Mouse (Mus musculus) frontal cortex, postnatal 14 days (tissue): ENCODE measurements around the gene Glyctk.

Experiments used
- DNase-seq, 2 experiments: peaks; one replicate each; pipeline ENCODE4 v3.0.0; 2022; ENCODE audit warnings: low spot score in 2 of 2

Glyctk gene

GRCm38 (mm10) chr9:106158037-106158491 is at the start of gene Glyctk:
Gene Glyctk, minus strand, starts transcription at chr9:106158138.
- DNase-seq, result no peak

DNA sequence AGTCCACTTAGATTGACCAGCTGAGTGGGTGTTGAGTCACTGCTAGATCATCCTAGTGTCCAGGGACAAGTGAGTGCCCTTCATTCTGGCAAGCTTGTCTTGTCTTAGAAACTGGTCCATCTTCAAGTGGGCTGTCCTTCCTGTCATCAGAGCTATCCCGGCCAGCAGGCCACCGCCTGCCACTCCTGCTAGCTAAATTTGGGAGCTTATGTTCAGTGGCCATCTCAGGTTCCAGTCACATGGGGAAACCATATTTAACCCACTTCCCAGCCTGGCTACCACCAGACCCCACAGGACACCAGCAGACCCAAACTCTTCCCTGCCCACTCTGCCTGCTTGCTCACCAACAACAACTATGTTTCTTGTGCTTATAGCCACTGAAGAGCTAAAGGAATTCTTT is 48.6 kb upstream of the Glyctk start:
- DNase-seq, result no peak

DNA sequence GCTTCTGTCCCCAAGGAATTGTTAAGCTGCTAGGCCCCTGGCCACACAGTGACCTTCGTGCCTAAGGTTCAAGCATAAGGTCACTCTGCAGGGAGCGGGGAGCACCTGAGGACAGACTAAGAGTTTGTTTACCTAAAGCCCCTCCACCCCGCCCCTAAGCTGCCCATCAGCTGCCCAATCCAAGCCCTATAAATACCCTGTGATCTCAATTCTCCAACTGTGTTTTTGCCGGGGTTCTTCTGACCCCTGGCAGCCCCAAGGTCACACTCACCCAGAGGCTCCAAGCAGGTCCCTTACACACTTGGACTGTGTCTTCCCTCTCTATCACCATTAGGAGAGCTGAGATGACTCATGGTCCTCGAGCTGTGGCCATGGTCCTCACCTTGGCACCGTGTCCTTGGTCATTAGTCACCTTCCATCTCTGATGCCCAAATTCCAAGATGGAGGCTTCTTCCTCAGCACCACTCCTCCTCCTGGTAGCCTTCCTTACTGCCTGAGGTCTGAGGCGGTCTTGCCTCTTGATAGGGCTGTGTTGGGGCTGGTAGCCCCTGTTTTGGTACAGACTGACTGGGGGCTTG is 47.9 kb upstream of the Glyctk start:
- no peak for DNase-seq

DNA sequence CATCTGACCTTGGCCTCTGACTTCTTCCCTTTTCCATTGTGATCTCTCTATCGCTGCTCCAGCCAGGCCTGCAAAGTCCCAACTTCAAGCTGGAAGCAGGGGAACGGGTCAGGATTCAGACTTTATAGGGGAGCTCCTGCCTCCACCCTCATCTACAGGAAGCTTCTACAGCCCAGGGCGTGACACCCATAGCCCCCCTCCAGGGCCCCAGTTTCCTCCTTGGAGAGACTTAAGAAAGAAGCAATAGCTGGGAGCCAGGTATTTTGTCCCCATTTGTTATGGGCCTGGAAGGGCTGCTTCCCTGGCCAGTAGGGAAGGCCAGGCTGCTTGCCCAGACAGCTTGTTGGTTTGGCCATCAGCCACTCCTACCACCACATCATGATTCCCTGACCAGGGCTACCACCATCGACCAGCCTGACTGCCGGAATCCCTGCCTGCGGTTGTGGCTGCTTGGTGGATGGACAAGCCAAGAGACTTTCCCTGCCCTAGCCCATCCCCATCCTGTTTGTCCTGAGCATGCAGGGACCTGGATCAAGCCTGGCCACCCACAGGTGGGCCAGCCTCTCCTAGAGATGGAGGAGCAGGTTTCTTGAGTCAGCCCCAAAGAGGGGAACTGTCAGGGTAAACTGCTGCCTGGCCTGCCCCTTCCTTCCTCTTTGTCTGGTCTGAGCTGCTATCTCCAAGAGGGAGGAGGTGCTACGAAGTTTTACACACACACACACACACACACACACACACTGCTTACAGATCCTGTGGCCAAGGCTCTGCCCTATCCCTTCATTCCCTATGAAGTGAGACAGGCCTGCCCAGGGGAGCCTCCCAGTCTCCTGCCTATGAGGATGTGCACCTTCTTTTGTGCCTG is 46.3 kb upstream of the Glyctk start:
- DNase-seq, result no peak

GRCm38 (mm10) chr9:106202819-106203636 is 45.1 kb upstream of the Glyctk start, which contains the start of gene Twf2:
Gene Twf2, plus strand, starts transcription at chr9:106203108.
- peak; percentile 81 to 85 for DNase-seq

GRCm38 (mm10) chr9:106201895-106202294 is 44.0 kb upstream of the Glyctk start:
- DNase-seq, result no peak

DNA sequence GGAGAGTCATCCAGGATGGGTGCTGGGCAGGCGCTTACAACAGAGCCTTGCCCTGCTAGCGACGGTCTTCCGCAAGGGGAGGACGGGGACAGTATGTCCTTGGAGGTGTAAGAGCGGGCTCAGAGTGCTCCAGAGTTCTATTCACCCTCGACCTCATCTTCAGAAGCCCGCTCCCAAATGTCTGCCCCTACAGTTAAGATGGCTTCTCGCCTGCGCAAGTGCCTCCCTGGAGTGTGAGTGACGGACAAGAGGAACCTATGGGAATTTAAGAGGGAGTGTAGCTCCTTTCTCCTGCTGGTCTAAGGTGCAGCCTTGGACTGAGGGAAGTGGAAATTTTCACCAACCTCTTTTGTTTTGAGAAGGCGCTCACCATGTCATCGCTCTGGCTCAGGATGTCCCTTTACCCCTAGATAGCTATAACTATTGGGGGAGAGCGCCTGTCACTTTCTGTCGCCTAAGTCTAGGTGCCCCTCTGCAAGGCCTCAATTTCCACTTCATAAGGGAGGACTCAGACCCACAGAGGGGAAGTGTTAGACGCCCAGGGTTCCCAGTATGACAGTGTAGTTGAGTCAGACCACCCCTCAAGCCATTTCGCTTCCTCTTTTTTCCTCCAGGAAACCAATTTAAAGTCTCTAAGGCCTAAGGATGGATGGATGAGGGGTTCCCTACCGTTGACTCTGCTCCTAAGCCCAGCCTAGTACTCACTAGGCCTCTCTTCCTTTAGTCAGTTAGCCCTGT is 41.8 kb upstream of the Glyctk start, which contains the start of gene Ppm1m:
TSS of gene Ppm1m (minus strand) at position 212 of the 738 bp plus-strand sequence.
- DNase-seq, result no peak

DNA sequence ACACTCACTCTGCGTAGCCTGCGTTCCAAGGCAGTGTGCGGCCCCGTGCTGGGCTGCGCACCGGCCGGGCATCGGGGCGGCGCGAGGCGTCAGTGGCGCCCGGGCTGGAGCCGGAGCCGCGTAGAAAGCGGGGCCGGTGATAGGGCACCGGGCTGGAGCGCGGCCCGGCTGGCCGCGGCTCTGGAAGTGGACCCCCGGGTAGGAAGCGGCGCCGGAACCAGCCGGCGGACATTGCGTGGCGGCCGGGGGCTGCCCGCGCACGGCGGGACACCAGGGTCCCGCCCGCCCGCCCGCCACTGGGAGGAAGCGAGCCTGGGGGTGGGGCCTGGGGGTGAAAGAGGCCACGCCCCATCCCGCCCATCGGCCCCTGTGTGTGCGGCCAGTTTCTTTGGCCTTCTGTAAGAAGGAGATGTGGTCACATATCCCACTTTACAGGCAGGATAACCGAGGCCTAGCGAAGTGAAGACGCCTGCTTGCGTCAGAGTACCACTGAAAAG is 41.1 kb upstream of the Glyctk start:
- DNase-seq, result no peak

DNA sequence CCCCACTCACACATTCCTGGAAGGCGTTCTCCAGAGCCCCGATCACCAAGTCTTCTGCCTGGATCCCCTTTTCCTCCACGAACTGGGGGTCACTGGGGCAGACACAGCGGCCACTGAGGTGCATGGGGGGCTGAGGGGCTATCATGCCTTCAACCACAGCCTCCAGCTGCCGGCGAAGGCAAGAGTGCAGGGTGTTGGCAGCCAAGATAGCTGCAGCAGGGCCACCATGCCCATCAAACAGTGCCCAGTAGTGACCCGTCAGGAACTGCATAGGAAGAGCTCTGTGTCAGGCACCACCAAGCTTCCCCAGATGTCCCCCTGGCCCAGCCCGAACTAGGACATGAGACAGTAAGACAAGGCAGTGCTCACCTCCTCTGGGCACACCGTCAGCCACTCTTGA is 39.8 kb upstream of the Glyctk start:
- DNase-seq, result no peak

GRCm38 (mm10) chr9:106197081-106197713 is 39.3 kb upstream of the Glyctk start:
- no peak for DNase-seq

GRCm38 (mm10) chr9:106195693-106196092 is 37.8 kb upstream of the Glyctk start:
- DNase-seq, result no peak

- no peak for DNase-seq
Observed at GRCm38 (mm10) chr9:106193930-106194807, 36.2 kb upstream of the Glyctk start.

DNA sequence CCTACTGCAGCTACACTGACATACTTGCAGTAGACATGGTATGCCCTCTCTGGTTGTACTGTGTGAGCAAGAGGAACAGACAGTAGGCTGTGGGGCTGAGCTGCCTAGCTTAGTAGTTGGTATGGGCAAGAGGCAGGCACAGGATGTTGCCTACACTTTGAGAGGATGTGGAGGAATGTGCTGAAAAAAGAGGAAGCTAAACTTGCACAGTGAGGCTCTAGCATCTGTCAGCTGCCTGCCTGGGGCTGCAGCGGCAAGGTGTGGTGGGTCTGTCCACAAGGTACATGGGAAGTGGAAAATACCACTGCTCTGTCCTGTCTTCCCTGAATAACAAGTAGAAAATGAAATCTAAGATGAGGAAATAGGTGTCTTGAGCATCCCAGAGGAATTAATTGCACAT is 35.1 kb upstream of the Glyctk start:
- DNase-seq, result no peak

GRCm38 (mm10) chr9:106192024-106192423 is 34.1 kb upstream of the Glyctk start:
- DNase-seq, result no peak

DNA sequence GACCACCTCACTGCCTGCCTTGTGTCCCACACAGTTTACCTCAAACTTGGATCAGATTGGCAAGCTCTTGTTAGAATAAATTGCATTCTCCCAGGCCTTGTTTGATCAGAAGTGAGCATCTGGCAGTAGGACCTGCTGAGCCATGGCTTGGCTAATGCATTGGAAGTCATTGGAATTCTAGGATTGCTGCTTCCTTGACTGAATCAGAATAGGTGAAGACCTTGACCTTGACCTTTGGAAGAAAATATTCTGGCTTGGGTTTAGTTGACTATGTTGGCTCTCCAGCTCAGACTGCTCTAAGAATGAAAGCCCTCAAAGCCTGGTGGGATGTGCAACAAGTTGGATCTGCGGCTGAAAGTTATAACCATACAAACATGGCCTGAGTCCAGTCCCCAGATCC is 33.4 kb upstream of the Glyctk start:
- no peak for DNase-seq

GRCm38 (mm10) chr9:106183996-106184395 is 26.1 kb upstream of the Glyctk start:
- DNase-seq, result no peak

DNA sequence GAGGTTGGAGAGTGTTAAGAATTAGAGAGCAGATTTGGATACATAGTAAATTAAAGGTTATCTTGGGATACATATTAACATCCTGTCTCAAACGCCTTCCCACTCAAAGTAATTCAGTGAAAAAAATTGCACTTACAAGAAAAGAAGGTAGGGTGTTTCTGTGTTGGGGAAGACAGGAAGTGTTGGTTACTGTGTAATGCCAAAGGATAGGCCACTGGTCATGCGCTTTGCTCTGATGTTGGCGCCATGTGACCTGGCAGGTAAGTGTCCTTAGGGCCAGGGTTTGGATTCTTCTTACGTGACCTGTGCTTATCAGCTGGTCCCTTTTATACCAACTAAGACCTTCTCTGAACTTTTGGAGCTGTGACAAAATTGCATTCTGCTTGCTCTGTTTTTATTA is 24.2 kb upstream of the Glyctk start:
- no peak for DNase-seq

DNA sequence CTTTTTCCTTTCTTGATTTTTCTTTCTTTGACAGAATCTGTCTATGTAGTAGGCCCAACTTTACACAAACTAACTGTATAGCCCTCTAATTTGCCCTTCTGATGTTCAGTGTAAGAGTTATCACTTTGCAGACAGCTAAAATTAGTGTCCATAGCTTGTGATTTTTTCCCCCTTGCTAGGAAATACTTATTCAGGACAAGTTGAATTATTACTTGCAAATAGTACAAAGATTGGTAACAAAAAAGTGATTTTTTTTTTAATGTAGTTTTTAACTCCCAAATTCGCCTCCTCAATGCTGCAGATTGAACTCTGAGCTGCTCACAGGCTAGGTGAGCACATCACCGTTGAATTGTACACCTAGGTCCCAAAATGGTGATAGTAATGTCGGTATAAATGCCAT is 22.0 kb upstream of the Glyctk start:
- no peak for DNase-seq

DNA sequence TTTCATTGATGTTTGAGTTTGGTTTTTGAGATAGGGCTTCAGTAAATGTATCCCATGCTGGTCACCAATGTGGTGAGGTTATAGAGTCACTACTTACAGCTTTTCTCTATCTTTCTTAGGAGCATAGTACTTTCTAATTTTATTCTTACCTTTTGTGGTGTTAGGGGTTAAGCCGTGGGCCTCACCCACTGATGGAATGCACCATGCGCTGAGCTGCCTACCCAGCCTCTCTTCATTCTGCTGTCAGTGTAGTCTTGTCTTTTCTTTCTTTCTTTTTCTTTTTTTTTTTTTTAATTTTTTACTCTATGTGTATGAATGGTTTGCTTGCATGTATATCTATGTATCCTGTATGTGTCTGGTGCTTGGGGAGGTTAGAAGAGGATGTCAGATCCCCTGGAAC is 21.5 kb upstream of the Glyctk start:
- DNase-seq, result no peak

DNA sequence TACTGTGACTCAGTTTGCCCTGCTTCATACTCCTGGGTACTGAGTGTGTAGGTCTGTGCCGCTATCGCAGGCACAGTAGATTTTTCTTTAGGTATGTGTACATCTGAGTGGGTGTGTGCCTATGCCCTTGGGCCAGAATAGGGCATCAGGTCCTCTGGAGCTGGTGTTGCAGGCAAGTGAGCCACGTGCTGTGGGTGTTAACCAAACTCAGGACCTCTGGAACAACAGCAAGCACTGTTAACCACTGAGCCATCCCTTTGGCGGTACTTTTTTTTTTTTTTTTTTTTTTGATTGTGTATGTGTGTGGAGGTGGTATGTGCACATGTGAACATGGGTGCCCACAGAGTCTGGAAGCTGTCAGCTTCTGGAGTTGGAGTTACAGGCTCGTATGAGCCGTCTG is 19.9 kb upstream of the Glyctk start:
- no peak for DNase-seq
